Mouse (Mus musculus): ENCODE data around the gene Padi6. TPM values are rescaled to one million over a fixed set of nuclear protein-coding genes. Genes with fewer than 3 reads are reported as not detected.

Gene Padi6
- polyA plus RNA-seq, 1 experiment from 2014 or later = not detected

DNA sequence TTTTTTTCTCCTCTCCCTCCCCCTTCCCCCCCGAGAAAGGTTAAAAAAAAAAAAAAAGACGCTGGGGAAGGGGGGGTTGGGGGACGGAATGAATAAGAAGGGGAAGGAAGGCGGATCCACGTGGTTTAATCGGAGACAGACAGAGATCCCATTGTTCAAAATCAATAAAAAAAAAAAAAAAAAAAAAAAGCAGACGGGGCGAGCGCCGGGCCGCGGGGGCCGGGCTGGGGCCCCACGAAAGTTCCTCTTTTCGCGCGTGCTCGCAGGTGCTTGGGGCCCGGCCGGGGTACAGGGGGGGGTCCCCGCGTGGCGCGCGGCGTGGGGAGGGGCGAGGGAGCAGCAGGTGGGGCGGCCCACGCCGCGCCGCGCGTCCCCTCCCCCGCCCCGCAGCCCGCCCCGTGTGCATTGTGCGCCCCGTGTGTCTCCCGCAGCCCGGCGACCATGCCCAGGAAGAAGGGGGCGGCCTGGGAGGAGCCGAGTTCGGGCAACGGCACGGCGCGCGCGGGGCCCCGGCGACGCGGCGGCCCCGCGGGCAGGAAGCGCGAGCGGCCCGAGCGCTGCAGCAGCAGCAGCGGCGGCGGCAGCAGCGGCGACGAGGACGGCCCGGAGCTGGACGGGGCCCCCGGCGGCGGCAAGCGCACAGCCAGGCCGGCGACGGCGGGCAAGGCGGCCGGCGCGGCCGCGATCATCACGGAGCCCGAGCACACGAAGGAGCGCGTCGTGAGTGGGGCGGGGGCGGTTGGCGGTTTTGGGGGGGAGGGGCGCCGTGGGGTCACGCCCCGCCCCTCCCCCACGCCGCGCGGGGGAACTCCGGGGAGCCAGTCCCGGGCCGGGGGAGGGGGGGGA is 40.5 kb downstream of the Padi6 start:
- no peaks in the 10 kb centered on the region for H3K27me3 ChIP-seq (replicated peaks; ENCODE audit: control insufficient read depth, insufficient read depth, low read length)
- peaks cover 4% of the 10 kb centered on the region; the same call in 1 of the 2 replicates for H3K36me3 ChIP-seq (ENCODE audit: control insufficient read depth, insufficient read depth)
- peak overlapping the region; percentile 84 for H3K4me3 ChIP-seq (ENCODE audit: low read depth, low read length)
- no peak for TF ChIP-seq CTCF (IDR thresholded peaks at IDR 0.05; ENCODE audit: low read depth)
- under 1% methylated on average over 63 of the region's 107 CpGs for WGBS
- peak; percentile 41 for ATAC-seq
- H3K9me3 ChIP-seq (ENCODE audit: control insufficient read depth) = no peaks in the 10 kb centered on the region
- no peaks in the 10 kb centered on the region for H3K4me1 ChIP-seq (replicated peaks; ENCODE audit: control insufficient read depth, insufficient read depth, low read length)
- peak overlapping the region; percentile 98 for H3K4me2 ChIP-seq (replicated peaks; ENCODE audit: low read depth)
- peak overlapping the region; percentile 95 for H3K27ac ChIP-seq (ENCODE audit: low read depth, low read length)
- peak overlapping the region; percentile 78 for H3K9ac ChIP-seq (ENCODE audit: low read depth, low read length)

DNA sequence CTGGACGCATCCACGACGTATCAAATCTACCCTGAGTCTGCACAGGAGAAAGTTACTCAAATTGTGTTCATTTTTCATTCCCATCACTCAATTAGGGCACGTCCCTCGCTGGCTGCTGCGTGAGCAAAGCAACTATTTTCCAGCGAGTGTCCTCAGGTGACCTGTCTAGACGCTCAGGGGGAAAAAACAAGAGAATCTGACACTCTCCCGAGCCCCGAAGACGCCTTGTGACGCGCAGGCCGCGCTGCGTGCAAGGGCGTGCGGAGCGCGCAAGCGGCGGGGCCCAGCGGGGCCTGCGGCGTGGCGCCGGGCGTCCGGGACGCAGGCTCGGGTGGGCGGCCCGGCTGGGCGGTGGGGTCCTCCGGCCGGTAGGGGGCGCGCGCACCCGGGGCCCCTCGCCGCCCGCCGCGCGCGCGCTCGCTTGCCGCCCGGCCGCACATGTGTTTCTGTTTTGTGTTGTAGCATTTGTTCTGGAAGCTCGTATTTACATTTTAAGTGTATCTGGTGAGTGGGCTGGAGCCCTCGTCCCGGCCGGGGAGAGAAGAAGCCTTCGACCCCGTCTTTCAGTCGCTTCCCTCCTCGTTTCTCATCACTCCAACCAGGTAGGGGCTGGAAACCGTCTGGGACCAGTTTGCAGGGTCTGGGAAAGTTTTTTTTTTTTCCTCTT is 41.3 kb downstream of the Padi6 start:
- Histone ChIP-seq H3K36me3 (ENCODE audit: control insufficient read depth, insufficient read depth) (peaks cover under 1% of the 10 kb centered on the region; the same call in 1 of the 2 replicates), H3K4me3 (ENCODE audit: low read depth, low read length) (peak overlapping the region; percentile 84), H3K4me1 (replicated peaks; ENCODE audit: control insufficient read depth, insufficient read depth, low read length) (no peaks in the 10 kb centered on the region), H3K27me3 (replicated peaks; ENCODE audit: control insufficient read depth, insufficient read depth, low read length) (no peaks in the 10 kb centered on the region), H3K27ac (ENCODE audit: low read depth, low read length) (peak overlapping the region; percentile 95; the same call in 1 of the 2 replicates), H3K9ac (ENCODE audit: low read depth, low read length) (peak overlapping the region; percentile 78), H3K9me3 (ENCODE audit: control insufficient read depth) (no peaks in the 10 kb centered on the region), H3K4me2 (replicated peaks; ENCODE audit: low read depth) (peak overlapping the region; percentile 98)
- under 1% methylated on average over 53 of the region's 61 CpGs for WGBS
- TF ChIP-seq CTCF (IDR thresholded peaks at IDR 0.05; ENCODE audit: low read depth) = peak; percentile 55
- ATAC-seq = peak; percentile 64

DNA sequence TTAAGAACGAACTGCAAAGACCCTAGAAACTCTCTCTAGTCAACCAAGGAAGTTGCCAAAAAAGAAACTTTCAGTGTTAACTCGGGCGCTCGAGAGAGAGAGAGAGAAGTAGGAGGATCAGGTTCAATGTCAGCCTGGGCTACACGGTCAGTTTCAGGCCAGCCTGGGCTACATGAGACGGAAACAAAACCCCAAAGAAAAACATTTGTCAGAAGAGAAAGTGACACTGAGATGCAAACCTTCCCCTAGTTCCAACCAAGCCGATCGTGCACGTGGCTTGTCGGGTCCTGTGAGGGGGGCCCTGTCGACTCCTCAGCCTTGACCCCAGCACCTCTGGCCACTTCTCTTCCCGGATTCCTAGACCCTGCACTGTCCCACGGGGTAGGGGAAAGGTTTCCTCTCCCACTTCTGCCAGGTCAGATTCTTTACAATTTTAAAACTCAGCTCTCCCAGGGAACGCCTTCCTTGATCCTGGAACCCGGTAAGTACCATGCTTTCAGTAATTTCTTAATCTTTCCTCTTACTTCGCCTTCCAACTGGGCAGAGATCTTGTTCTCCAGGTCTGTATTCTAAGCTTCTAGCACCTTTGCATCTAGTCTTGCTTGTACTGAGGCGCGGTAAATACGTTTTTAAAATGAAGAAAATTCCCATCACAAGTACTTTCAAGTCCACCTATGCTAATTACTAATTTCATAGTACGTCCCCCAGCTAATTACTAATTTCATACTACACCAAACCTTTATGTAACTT is 42.0 kb downstream of the Padi6 start, which contains the start of gene Rcc2:
Rcc2 (plus strand) TSS at position 273 of the 750 bp plus-strand sequence.
- Histone ChIP-seq H3K4me2 (replicated peaks; ENCODE audit: low read depth) (peak within 1 kb of the TSS; percentile 98), H3K4me1 (replicated peaks; ENCODE audit: control insufficient read depth, insufficient read depth, low read length) (no peaks in the 10 kb centered on the region), H3K27ac (ENCODE audit: low read depth, low read length) (peak within 1 kb of the TSS; percentile 95; the same call in 1 of the 2 replicates), H3K9ac (ENCODE audit: low read depth, low read length) (peak within 1 kb of the TSS; percentile 78), H3K9me3 (ENCODE audit: control insufficient read depth) (no peaks in the 10 kb centered on the region), H3K36me3 (ENCODE audit: control insufficient read depth, insufficient read depth) (no peaks in the 10 kb centered on the region), H3K27me3 (replicated peaks; ENCODE audit: control insufficient read depth, insufficient read depth, low read length) (no peaks in the 10 kb centered on the region), H3K4me3 (ENCODE audit: low read depth, low read length) (peak within 1 kb of the TSS; percentile 84)
- no peak for ATAC-seq
- no peak for TF ChIP-seq CTCF (IDR thresholded peaks at IDR 0.05; ENCODE audit: low read depth)
- WGBS = 19% methylated on average over 20 of the region's 20 CpGs

DNA sequence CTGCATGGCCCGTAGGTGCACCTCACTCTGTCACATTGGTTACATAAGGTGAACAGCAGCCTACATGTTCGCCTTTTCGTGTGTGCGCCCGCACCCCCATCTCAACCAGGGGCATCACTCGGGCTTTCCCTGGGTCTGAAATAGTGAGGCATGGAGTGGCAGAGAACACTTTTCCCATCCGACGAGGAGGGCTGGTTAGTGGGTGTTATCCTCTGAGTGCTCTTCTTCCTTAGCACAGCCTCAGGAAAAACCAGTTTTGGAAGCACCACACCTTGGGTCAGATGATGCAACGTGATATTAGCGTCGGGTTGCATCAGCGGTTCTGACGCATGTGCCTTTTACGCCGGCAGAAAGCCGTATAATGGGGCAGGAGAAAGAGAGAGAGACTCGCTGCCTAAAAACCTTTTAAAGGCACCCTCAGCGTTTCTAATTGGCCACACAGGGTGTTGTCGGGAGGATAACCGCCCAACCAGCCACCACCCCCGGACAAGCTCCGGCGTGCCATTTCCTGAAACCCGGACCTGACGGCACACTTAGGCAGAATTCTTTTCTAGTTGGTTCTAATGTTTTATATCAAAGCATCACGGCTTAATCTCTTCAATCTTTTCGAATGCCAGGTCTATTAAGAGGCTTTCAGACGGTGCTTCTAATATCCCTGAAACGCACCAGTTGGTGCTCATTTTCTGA is 42.9 kb downstream of the Padi6 start:
- H3K9me3 ChIP-seq (ENCODE audit: control insufficient read depth) = no peaks in the 10 kb centered on the region
- H3K9ac ChIP-seq (ENCODE audit: low read depth, low read length) = no peak overlapping the region
- H3K4me2 ChIP-seq (replicated peaks; ENCODE audit: low read depth) = peak overlapping the region; percentile 98
- 8% methylated on average over 29 of the region's 29 CpGs for WGBS
- H3K4me3 ChIP-seq (ENCODE audit: low read depth, low read length) = peak overlapping the region; percentile 18
- no peak for TF ChIP-seq CTCF (IDR thresholded peaks at IDR 0.05; ENCODE audit: low read depth)
- no peaks in the 10 kb centered on the region for H3K36me3 ChIP-seq (ENCODE audit: control insufficient read depth, insufficient read depth)
- H3K4me1 ChIP-seq (replicated peaks; ENCODE audit: control insufficient read depth, insufficient read depth, low read length) = no peaks in the 10 kb centered on the region
- no peaks in the 10 kb centered on the region for H3K27me3 ChIP-seq (replicated peaks; ENCODE audit: control insufficient read depth, insufficient read depth, low read length)
- peak; percentile 14; the same call in 1 of the 2 replicates for ATAC-seq
- H3K27ac ChIP-seq (ENCODE audit: low read depth, low read length) = no peak overlapping the region

DNA sequence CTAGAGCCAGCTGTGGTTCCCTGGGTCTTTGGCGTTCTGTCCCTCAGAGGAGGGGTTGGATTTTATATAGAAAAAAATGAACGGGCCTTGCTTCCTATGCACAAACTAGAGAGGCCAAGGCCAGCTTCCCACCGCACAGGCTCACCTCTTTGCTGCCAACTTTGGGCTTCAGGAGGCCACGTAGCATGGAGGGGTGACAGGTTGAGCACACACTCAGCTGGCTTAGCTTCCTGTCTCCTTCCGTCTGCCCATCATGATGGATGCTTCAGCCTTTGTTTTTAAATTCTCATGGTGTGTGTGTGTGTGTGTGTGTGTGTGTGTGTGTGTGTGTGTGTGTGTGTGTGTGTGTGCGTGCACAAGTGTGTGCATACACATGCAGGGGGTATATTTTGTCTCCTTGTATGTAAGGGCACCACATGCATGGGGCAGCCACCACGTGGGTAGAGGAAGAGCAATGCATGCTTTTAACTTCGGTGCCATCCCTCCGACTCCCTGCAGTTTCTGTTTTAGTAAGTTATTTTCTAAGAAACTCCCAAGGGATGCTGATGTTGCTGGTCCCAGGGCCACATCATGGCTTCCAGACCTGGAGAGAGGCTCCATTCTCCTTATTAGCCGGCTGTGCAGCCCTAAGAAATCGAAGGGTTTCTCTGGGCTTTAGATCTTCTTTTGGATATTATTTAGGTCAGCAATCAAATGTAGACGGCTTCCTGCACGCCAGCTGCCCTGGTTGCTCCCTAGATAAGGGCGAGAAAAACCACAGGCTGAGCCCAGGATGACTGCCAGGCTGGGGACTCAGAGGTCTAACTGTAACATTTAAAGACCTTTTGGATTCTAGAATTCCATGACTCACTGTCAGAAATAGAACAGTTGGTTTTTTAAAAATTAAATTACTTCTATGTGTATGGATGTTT is 46.5 kb downstream of the Padi6 start:
- no peaks in the 10 kb centered on the region for H3K4me1 ChIP-seq (replicated peaks; ENCODE audit: control insufficient read depth, insufficient read depth, low read length)
- no peak overlapping the region for H3K4me3 ChIP-seq (ENCODE audit: low read depth, low read length)
- H3K9me3 ChIP-seq (ENCODE audit: control insufficient read depth) = no peaks in the 10 kb centered on the region
- 72% methylated on average over 14 of the region's 14 CpGs for WGBS
- H3K4me2 ChIP-seq (replicated peaks; ENCODE audit: low read depth) = no peak overlapping the region
- no peaks in the 10 kb centered on the region for H3K36me3 ChIP-seq (ENCODE audit: control insufficient read depth, insufficient read depth)
- H3K9ac ChIP-seq (ENCODE audit: low read depth, low read length) = no peak overlapping the region
- H3K27me3 ChIP-seq (replicated peaks; ENCODE audit: control insufficient read depth, insufficient read depth, low read length) = no peaks in the 10 kb centered on the region
- no peak for TF ChIP-seq CTCF (IDR thresholded peaks at IDR 0.05; ENCODE audit: low read depth)
- H3K27ac ChIP-seq (ENCODE audit: low read depth, low read length) = no peak overlapping the region
- ATAC-seq = no peak

All from intestine, postnatal 0 days (tissue).